Mouse (Mus musculus) embryonic facial prominence, embryonic 10.5 days (tissue): Measurements from ENCODE around the gene Pms1. TPM values are rescaled to one million over a fixed set of nuclear protein-coding genes. Genes with fewer than 3 reads are reported as not detected.

Source experiments
- DNase-seq: peaks from one replicate; pipeline ENCODE4 v3.0.0-alpha.2; 2017; ENCODE audit warnings: low spot score
- H3K27ac ChIP-seq: fragments of 300-500 bp; sonication (generic); replicated peaks from 2 replicates; pipeline ENCODE4 v1.5.1; 2016; ENCODE audit warnings: mild to moderate bottlenecking
- H3K27me3 ChIP-seq: fragments of 300-500 bp; sonication (generic); replicated peaks from 2 replicates; pipeline ENCODE4 v1.6.1; 2016; ENCODE audit warnings: low read depth, mild to moderate bottlenecking; ENCODE audit not compliant: poor library complexity, severe bottlenecking
- H3K36me3 ChIP-seq: fragments of 300-500 bp; sonication (generic); replicated peaks from 2 replicates; pipeline ENCODE4 v1.6.1; 2016; ENCODE audit warnings: mild to moderate bottlenecking, moderate library complexity
- H3K4me1 ChIP-seq: fragments of 300-500 bp; sonication (generic); 2 replicates; pipeline ENCODE4 v1.6.1; 2016
- H3K4me3 ChIP-seq: fragments of 300-500 bp; sonication (generic); 2 replicates; pipeline ENCODE4 v1.5.1; 2016; ENCODE audit warnings: mild to moderate bottlenecking, moderate library complexity
- H3K9me3 ChIP-seq: fragments of 300-500 bp; sonication (generic); 2 replicates; pipeline ENCODE4 v1.6.1; 2016; ENCODE audit warnings: mild to moderate bottlenecking
- WGBS: fragments of 180-500 bp; shearing (Covaris S2); methylation state at CpG from one replicate; pipeline ENCODE4 v1.1.7; 2016; 5-methylcytosine and 5-hydroxymethylcytosine counted together
- polyA plus RNA-seq: library from polyadenylated mRNA; unstranded; fragments of >200 nt; fragmentation: Nextera tagmentation; extraction: Ambion mirVana; gene quantifications from 2 replicates; pipeline ENCODE4 v1.2.1, GENCODE M21; 2016

Pms1 gene
- polyA plus RNA-seq, 1 experiment from 2014 or later: 26.1 TPM

DNA sequence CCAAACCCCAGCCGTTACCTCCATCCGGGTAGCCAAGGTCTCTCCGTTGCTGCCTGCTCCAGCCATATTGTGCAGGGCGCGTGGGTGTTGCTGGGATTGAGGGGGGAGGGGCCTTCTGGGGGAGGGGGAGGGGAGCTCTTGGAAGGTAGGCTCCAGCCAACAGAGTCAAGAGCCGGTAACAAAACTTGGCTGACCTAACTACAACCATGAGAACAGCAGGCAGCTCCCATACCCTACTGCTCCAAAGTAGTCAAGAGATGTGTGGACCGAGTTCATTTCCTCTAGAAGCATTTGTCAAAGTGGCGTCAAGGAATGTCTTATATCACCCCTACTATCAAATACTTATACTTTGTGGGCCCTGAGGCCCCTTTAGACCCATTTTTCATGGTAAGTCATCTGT lies 109.3 kb downstream of the Pms1 start, which contains the start of gene 1700019A02Rik:
1700019A02Rik (minus strand) TSS at position 101 of the 400 bp plus-strand sequence.
- Histone ChIP-seq H3K27ac (no peak within 1 kb of the TSS), H3K36me3 (peaks cover 17% of the 10 kb centered on the region), H3K4me3 (no peak within 1 kb of the TSS), H3K9me3 (no peaks in the 10 kb centered on the region), H3K27me3 (no peaks in the 10 kb centered on the region), H3K4me1 (no peaks in the 10 kb centered on the region)
- DNase-seq: no peak
- WGBS: 93% methylated on average over 8 of the region's 8 CpGs

DNA sequence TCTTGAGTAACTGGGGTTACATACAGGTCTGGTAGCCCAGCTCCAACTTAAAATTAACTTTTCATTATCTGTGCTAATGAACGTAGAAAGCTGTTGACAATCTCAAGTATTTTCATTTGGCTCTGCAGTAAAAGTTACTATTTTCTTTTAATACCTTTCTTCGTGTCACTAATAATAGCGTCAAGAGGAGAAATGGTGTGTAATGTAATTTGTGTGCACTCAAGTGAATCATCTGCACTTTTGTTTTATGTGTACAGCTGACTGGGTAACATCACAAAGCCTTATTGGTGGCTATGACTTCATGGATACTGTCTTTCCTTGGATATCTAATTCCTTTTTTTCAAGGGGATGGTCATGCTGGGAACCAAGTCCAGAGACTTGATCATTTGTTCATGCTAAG lies 110.5 kb downstream of the Pms1 start:
- no peak overlapping the region for H3K27ac ChIP-seq
- DNase-seq: no peak
- WGBS: 91% methylated on average over 3 of the region's 3 CpGs

DNA sequence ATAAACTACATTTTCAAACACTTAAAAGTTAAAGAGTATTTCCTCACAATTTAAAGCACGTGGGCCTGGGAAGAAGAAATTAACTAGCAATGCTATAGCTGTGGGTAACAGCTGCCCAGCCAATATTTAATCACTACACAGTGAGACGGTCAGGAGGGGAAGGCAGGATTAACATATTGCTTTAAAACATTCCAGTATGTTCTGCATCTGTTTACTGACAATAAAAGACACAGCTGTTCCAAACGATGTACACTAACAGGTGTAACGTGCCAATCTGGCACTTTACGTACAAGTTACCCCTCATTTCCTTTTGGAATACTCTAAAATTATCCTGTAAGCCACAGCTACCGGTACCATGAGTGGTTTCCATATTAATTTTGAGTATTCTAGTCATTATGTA lies 139.1 kb downstream of the Pms1 start:
- DNase-seq: no peak
- Histone ChIP-seq H3K27me3 (no peaks in the 10 kb centered on the region), H3K4me3 (no peak overlapping the region), H3K4me1 (no peaks in the 10 kb centered on the region), H3K9me3 (no peaks in the 10 kb centered on the region), H3K27ac (no peak overlapping the region), H3K36me3 (no peaks in the 10 kb centered on the region)
- WGBS: 85% methylated on average over 6 of the region's 6 CpGs

More for the DNA sequence above, 110.5 kb downstream of the Pms1 start:
- Histone ChIP-seq H3K4me3 (no peak overlapping the region), H3K27me3 (no peaks in the 10 kb centered on the region), H3K4me1 (no peaks in the 10 kb centered on the region), H3K9me3 (no peaks in the 10 kb centered on the region), H3K36me3 (peaks cover 12% of the 10 kb centered on the region)

Other genes starting within 250 kb of the Pms1 start
- gene Mstn, start 235.4 kb downstream of the Pms1 start, polyA plus RNA-seq: 3.1 and 3.5 TPM in 2 replicates
- gene 1700019A02Rik, start 109.4 kb downstream of the Pms1 start, polyA plus RNA-seq: not detected in 2 replicates
- 61.5 and 69.4 TPM in 2 replicates for gene Ormdl1, start 77 bp upstream of the Pms1 start, polyA plus RNA-seq
- gene Gm28778, start 93 bp upstream of the Pms1 start, polyA plus RNA-seq: not detected in 2 replicates
- gene Osgepl1, start 16.6 kb upstream of the Pms1 start, polyA plus RNA-seq: 25.4 and 25.5 TPM in 2 replicates
- not detected in 2 replicates for gene Asdurf, start 55.6 kb upstream of the Pms1 start, polyA plus RNA-seq
- gene Gm28551, start 55.6 kb upstream of the Pms1 start, polyA plus RNA-seq: 0.59 and 0.87 TPM in 2 replicates
- gene Asnsd1, start 55.7 kb upstream of the Pms1 start, polyA plus RNA-seq: 88.6 and 88.7 TPM in 2 replicates